Comparison of ENCODE assay signal across 8 mouse cellular contexts in the genomic region with DNA sequence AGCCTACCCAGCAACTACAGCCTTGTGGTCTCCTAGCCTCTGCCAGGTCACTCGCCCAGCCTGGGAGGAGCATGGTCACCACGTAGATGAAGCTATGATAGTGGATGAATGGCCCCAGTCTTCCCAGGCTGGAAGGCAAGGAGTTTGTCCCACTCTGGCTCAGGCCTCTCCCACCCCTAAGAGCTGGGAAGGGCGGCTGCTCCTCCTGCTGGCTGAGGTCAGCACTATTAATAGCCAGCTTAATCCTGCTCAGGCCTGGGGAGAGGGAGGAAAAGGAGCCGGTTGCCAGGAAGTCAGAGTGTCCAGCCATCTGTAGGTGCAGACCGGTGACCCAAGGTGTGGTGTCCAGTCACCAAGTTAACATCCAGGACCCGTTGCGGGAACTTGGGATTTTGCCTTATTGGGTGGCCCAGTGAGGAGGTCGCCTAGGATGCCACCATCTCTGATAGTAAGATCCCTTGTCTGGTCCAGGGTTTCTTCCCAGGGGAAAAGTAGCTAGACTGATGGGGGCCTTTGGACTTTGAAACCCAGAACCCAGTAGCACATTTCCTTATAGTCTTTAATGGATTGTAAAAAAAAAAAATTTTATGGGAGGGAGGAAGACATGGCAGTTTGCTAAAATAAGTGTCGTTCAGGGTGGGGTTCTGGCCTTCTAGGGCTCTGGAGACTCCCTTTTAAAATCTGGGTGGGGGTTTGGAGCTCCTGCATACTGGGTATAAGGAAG. TPM values are rescaled to one million over a fixed set of nuclear protein-coding genes. Genes with fewer than 3 reads are reported as not detected.
A peak's percentile ranks its signal among the peaks of the same experiment; 100 is the strongest.
DNase-seq lines count a peak whose midpoint lies in the region; TF ChIP-seq lines count a peak whose summit lies in the region.

No protein-coding gene starts in this region.

- H3K4me3 ChIP-seq in layer of hippocampus, adult 2 months: no peak overlapping the region

- H3K27ac ChIP-seq in layer of hippocampus, adult 2 months: no peak overlapping the region

- DNase-seq in layer of hippocampus, adult 2 months (ENCODE audit: low spot score in 2 of 2): no peak
- no peak for DNase-seq in layer of hippocampus, postnatal 25 days (ENCODE audit: extremely low spot score in 1 of 2, low spot score in 1 of 2)
- peak; percentile 71 for DNase-seq in embryo, embryonic 10 days (ENCODE audit: low spot score)
- peak; percentile 61 for DNase-seq in heart, adult 8-10 months (ENCODE audit: low spot score)
- DNase-seq in kidney, adult 9 months: peak; percentile 73
- DNase-seq in lung, postnatal 25 days (ENCODE audit: low spot score): peak; percentile 61
- DNase-seq in urinary bladder, postnatal 4 days (ENCODE audit: low spot score in 2 of 2): peak; percentile 54 to 72
- DNase-seq in frontal cortex, postnatal 10 days (ENCODE audit: low spot score in 2 of 2): no peak

- peak; percentile 68 for TF ChIP-seq CTCF in layer of hippocampus, adult 2 months (conservative IDR thresholded peaks at IDR 0.05)

RNA-seq across cellular contexts. Expression of a gene that starts 19.1 kb away (rescaled TPM):
- total RNA-seq in layer of hippocampus, adult 2 months (2021): 10 to 100 TPM; 33.1 to 38.1 TPM
- total RNA-seq in layer of hippocampus, postnatal 25 days (2021): 10 to 100 TPM; 33.2 to 37.5 TPM
- total RNA-seq in heart, adult 8-10 months (2022): 10 to 100 TPM in 3 of 4 experiments, 1 to 10 TPM in 1; 8.6 to 16.3 (median 11.7) TPM

RNA-seq across cellular contexts. Expression of a gene that starts 21.2 kb away (rescaled TPM):
- total RNA-seq in layer of hippocampus, adult 2 months (2021): 10 to 100 TPM; 16.9 to 17.2 TPM
- 10 to 100 TPM; 15.8 to 17.9 TPM for total RNA-seq in layer of hippocampus, postnatal 25 days (2021)
- 1 to 10 TPM; 3.7 to 5.2 (median 4.7) TPM for total RNA-seq in heart, adult 8-10 months (2022)

RNA-seq across cellular contexts. Expression of a gene that starts 44.1 kb away (rescaled TPM):
- total RNA-seq in layer of hippocampus, adult 2 months (2021): 10 to 100 TPM in 1 of 2 experiments, 1 to 10 TPM in 1; 6.8 to 10.3 TPM
- 1 to 10 TPM; 5.4 to 7.7 TPM for total RNA-seq in layer of hippocampus, postnatal 25 days (2021)
- 100 to 1,000 TPM; 251 to 540 (median 405) TPM for total RNA-seq in heart, adult 8-10 months (2022)

RNA-seq across cellular contexts. Expression of a gene that starts 46.7 kb away (rescaled TPM):
- not detected for total RNA-seq in layer of hippocampus, adult 2 months (2021)
- under 1 TPM in 1 of 2 experiments, not detected in 1; 0.47 TPM for total RNA-seq in layer of hippocampus, postnatal 25 days (2021)
- 100 to 1,000 TPM; 132 to 332 (median 244) TPM for total RNA-seq in heart, adult 8-10 months (2022)

RNA-seq across cellular contexts. Expression of a gene that starts 47.5 kb away (rescaled TPM):
- 10 to 100 TPM; 73.2 to 77.2 TPM for total RNA-seq in layer of hippocampus, adult 2 months (2021)
- total RNA-seq in layer of hippocampus, postnatal 25 days (2021): 10 to 100 TPM; 61.4 to 63.8 TPM
- 10 to 100 TPM; 26.3 to 29.4 (median 27.8) TPM for total RNA-seq in heart, adult 8-10 months (2022)

Comparison
In these comparisons a context has a peak if more than half of its experiments do, and no peak if none do; other contexts are left out.
1. DNase-seq: peak in embryo, embryonic 10 days (single experiment), heart, adult 8-10 months (single experiment), kidney, adult 9 months (single experiment), lung, postnatal 25 days (single experiment) and urinary bladder, postnatal 4 days (2 of 2); none in layer of hippocampus, adult 2 months (0 of 2), layer of hippocampus, postnatal 25 days (0 of 2) and frontal cortex, postnatal 10 days (0 of 2).
2. RNA of a gene that starts 44.1 kb away (total RNA-seq): 251 to 540 TPM in heart, adult 8-10 months; 6.8 to 10.3 TPM in layer of hippocampus, adult 2 months and 5.4 to 7.7 TPM in layer of hippocampus, postnatal 25 days; every median in the first group is over 10 times any median in the second.